Mouse (Mus musculus) G1E (cell line): ENCODE results near the gene Hs6st3. TPM values are rescaled to one million over a fixed set of nuclear protein-coding genes. Genes with fewer than 3 reads are reported as not detected.

Experiments
- ATAC-seq: 2 replicates; pipeline ENCODE4 v1.8.0; 2016; ENCODE audit warnings: mild to moderate bottlenecking; ENCODE audit not compliant: insufficient number of reproducible peaks, poor library complexity, low FRiP score, severe bottlenecking; ENCODE audit errors: extremely low read depth
- DNase-seq: peaks from one replicate; pipeline ENCODE4 v3.0.0; 2012; ENCODE audit warnings: low spot score
- H3K27me3 ChIP-seq: 2 replicates; pipeline ENCODE4 v1.6.1; 2012; ENCODE audit warnings: mild to moderate bottlenecking, low read length, inconsistent platforms; ENCODE audit not compliant: insufficient read depth
- H3K36me3 ChIP-seq: replicated peaks from 2 replicates; pipeline ENCODE3; 2012; ENCODE audit warnings: mild to moderate bottlenecking, inconsistent platforms
- H3K4me1 ChIP-seq: 2 replicates; pipeline ENCODE4 v1.6.1; 2012; ENCODE audit warnings: low read depth, low read length, inconsistent platforms, mixed read lengths; ENCODE audit not compliant: insufficient read depth
- H3K4me3 ChIP-seq: 2 replicates; pipeline ENCODE4 v1.5.1; 2012; ENCODE audit warnings: low read depth, mild to moderate bottlenecking, inconsistent platforms, low read length, moderate library complexity, mixed read lengths
- H3K9me3 ChIP-seq: replicated peaks from 2 replicates; pipeline ENCODE4 v1.6.1; 2012; ENCODE audit warnings: inconsistent platforms
- CTCF ChIP-seq: IDR thresholded peaks from 2 replicates; pipeline ENCODE4 v1.5.1; 2012; ENCODE audit warnings: low read depth, low read length, inconsistent platforms, mixed read lengths
- GATA1 ChIP-seq: IDR thresholded peaks from 2 replicates; pipeline ENCODE4 v1.6.1; 2012; ENCODE audit warnings: borderline replicate concordance, low read length, inconsistent platforms, mixed read lengths
- GATA2 ChIP-seq: IDR thresholded peaks from 2 replicates; pipeline ENCODE4 v1.6.1; 2012; ENCODE audit warnings: low read depth, low read length, inconsistent platforms, borderline replicate concordance
- POLR2AphosphoS5 ChIP-seq: IDR thresholded peaks from 2 replicates; pipeline ENCODE4 v1.6.1; 2012; ENCODE audit warnings: low read depth, low read length, inconsistent platforms; ENCODE audit not compliant: insufficient replicate concordance
- TAL1 ChIP-seq: conservative IDR thresholded peaks from 2 replicates; pipeline ENCODE4 v1.6.1; 2012; ENCODE audit warnings: low read depth, low read length, inconsistent platforms, mixed read lengths
- polyA plus RNA-seq: library from polyadenylated mRNA; stranded (reverse); fragments of >175 nt; gene quantifications from 2 replicates; pipeline ENCODE4 v1.2.3, GENCODE M21; 2012
- total RNA-seq, 2 experiments: library from RNA; stranded (forward) in 1 of 2; stranded (reverse) in 1 of 2; fragments of 200-1000 nt in 1 of 2; fragments of >200 nt in 1 of 2; fragmentation: Nextera tagmentation in 1 of 2; gene quantifications; 2 replicates each; pipeline ENCODE4 v1.2.3; 2014 to 2017

Gene Hs6st3
- total and polyA plus RNA-seq, 3 experiments, result 0.11 TPM; not detected in 2

DNA sequence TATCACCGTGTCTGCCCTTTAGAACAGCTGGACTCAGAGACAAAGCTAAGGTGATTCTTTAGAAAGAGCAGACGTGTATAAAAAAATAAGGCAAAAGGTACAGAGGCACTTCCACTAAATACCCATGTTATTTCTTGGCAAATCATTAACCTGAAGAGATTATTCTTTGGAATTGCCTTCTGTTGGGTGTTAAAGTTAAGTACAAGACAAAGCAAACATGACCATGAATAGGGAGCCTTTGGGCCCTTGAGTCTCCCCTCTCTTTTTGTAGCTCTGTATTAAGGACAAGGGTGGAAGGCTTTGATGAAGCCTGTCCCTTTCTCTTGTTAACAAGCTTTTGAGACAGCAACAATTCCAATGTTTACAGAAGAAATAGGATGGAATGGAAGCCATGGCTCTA lies 241.2 kb downstream of the Hs6st3 start:
- no peaks in the 10 kb centered on the region for H3K36me3 ChIP-seq
- peaks cover 19% of the 10 kb centered on the region for H3K9me3 ChIP-seq
- H3K27me3 ChIP-seq, result no peaks in the 10 kb centered on the region
- H3K4me1 ChIP-seq, result no peaks in the 10 kb centered on the region
- ATAC-seq (no peak), DNase-seq (no peak)
- TF ChIP-seq POLR2AphosphoS5 (no peak), GATA2 (no peak), TAL1 (no peak), CTCF (no peak), GATA1 (no peak)
- H3K4me3 ChIP-seq, result no peak overlapping the region

DNA sequence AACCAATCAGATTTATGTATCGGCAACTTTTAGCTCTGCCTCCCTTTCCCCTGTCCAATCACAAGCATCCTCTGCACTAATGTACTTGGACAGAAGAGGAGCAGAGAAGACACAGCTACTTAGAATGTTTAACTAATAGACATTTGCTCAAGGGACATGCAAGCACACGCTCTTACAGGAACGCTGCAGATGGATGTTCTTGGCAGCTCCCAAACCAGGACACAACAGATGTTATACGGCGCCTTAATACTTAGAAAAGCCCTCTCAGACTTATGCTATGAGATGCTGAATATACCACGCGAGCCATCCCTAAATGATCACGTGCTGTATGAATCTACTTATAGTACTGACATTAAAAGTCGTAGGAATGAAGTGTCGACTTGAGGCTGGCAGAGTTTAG lies 263.5 kb downstream of the Hs6st3 start:
- no peak for TF ChIP-seq GATA1
- TF ChIP-seq POLR2AphosphoS5, result no peak
- TF ChIP-seq CTCF, result no peak
- no peak for TF ChIP-seq GATA2
- TF ChIP-seq TAL1, result no peak

GRCm38 (mm10) chr14:119409334-119410050 lies 271.4 kb downstream of the Hs6st3 start:
- TF ChIP-seq POLR2AphosphoS5 (no peak), GATA2 (no peak), TAL1 (no peak), CTCF (no peak), GATA1 (no peak)
- Histone ChIP-seq H3K4me3 (no peak overlapping the region), H3K36me3 (no peaks in the 10 kb centered on the region), H3K27me3 (no peaks in the 10 kb centered on the region), H3K9me3 (peaks cover 19% of the 10 kb centered on the region), H3K4me1 (no peaks in the 10 kb centered on the region)
- ATAC-seq (no peak), DNase-seq (no peak)

More for the DNA sequence above, 263.5 kb downstream of the Hs6st3 start:
- Histone ChIP-seq H3K4me3 (no peak overlapping the region), H3K4me1 (no peaks in the 10 kb centered on the region), H3K27me3 (no peaks in the 10 kb centered on the region), H3K9me3 (peaks cover 48% of the 10 kb centered on the region), H3K36me3 (no peaks in the 10 kb centered on the region)
- DNase-seq (no peak), ATAC-seq (no peak)

- H3K4me1 ChIP-seq, result no peaks in the 10 kb centered on the region
- peaks cover 13% of the 10 kb centered on the region for H3K9me3 ChIP-seq
- DNase-seq (no peak), ATAC-seq (no peak)
- H3K36me3 ChIP-seq, result no peaks in the 10 kb centered on the region
- no peaks in the 10 kb centered on the region for H3K27me3 ChIP-seq
- H3K4me3 ChIP-seq, result no peak overlapping the region
- TF ChIP-seq GATA2 (no peak), TAL1 (no peak), POLR2AphosphoS5 (no peak), CTCF (no peak), GATA1 (no peak)
Observed at GRCm38 (mm10) chr14:119422894-119423293, 284.8 kb downstream of the Hs6st3 start.

DNA sequence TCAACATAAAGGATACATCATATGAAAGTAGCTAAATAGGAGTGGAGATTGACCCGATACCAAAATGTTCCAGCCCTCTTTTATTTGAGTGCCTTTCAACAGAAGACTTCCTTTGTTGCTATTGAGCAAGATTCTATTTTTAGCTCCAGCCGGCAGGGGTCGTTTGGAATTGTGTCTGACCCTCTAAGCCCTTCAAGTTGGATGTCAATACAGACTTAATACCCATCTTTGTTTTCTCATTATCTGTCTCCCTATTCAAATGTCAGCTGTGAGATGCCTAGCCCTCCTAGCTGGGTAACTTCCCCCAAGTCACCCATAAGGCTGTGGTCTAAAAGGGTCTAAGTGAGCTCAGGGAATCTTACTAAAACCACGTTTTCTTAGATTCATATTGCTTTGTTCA lies 312.3 kb downstream of the Hs6st3 start:
- TF ChIP-seq CTCF (no peak), POLR2AphosphoS5 (no peak), GATA1 (no peak), GATA2 (no peak), TAL1 (no peak)
- H3K4me3 ChIP-seq, result no peak overlapping the region
- no peaks in the 10 kb centered on the region for H3K36me3 ChIP-seq
- H3K4me1 ChIP-seq, result no peaks in the 10 kb centered on the region
- ATAC-seq, result no peak
- no peak for DNase-seq
- peaks cover 20% of the 10 kb centered on the region for H3K9me3 ChIP-seq
- no peaks in the 10 kb centered on the region for H3K27me3 ChIP-seq

DNA sequence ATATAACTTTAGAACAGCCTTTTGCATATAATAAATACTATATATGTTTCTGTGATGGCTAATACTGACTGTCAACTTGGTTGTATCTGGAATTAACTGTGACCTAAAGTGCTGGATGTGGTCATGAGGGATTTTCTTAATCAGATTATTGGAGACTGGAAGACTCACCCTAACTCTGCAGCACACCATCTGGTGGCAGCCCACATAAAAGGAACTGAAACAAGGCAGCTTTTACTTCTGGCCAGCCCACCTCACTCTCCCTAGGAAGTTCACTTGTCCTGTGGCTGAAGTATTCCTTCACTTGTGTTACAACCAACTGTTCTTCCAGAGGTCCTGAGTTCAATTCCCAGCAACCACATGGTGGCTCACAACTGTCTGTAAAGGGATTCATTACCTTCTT lies 313.5 kb downstream of the Hs6st3 start:
- no peak for DNase-seq
- H3K4me1 ChIP-seq, result no peaks in the 10 kb centered on the region

More for the DNA sequence above, 313.5 kb downstream of the Hs6st3 start:
- no peaks in the 10 kb centered on the region for H3K27me3 ChIP-seq
- TF ChIP-seq GATA1 (no peak), CTCF (no peak), TAL1 (no peak), POLR2AphosphoS5 (no peak), GATA2 (no peak)
- H3K9me3 ChIP-seq, result peaks cover 16% of the 10 kb centered on the region
- H3K36me3 ChIP-seq, result no peaks in the 10 kb centered on the region
- no peak overlapping the region for H3K4me3 ChIP-seq
- no peak for ATAC-seq
